Mouse (Mus musculus): ENCODE data around the gene Tlcd2.
A peak's percentile ranks its signal among the peaks of the same experiment; 100 is the strongest.

- 0 out of 2 replicates have a peak, but pooled peaks have one; percentile 20 for TF ChIP-seq CTCF (IDR thresholded peaks at IDR 0.05; ENCODE audit: extremely low read depth, insufficient read length, insufficient replicate concordance, low read depth, low read length)
- peak; percentile 45; the same call in 1 of the 2 replicates for TF ChIP-seq POLR2A (IDR thresholded peaks at IDR 0.05; ENCODE audit: low read depth, low read length)
These were observed 6.1 kb downstream of the Tlcd2 start for GRCm38 (mm10) chr11:75467512-75468215.

Data from small intestine, adult 2 months (tissue).